Mouse (Mus musculus): ENCODE data around the gene Slc5a4a. TPM values are rescaled to one million over a fixed set of nuclear protein-coding genes. Genes with fewer than 3 reads are reported as not detected.

The Slc5a4a gene
- 0.01 and 0.04 TPM in 2 replicates for polyA plus RNA-seq (2012; rRNA removed)

DNA sequence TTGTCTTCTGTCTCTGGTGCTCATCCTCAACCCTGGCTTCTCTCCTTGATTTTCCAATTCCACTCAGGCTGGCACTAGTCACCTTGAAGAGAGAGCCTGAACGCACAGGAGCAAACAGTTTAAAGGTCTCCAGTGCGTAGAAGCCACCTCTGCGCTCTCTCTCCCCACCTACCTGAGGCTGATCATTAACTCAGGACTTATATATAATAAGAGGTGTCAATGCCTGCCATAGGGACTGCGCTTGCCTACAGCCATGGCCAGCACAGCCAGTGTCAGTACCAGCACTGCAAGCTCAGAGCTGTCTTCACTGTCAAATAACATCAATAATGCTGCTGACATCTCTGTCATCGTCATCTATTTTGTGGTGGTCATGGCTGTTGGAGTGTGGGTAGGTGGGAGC is at the start of gene Slc5a4a:
Gene Slc5a4a (plus strand): TSS at position 174 of the 400 bp plus-strand sequence.

DNA sequence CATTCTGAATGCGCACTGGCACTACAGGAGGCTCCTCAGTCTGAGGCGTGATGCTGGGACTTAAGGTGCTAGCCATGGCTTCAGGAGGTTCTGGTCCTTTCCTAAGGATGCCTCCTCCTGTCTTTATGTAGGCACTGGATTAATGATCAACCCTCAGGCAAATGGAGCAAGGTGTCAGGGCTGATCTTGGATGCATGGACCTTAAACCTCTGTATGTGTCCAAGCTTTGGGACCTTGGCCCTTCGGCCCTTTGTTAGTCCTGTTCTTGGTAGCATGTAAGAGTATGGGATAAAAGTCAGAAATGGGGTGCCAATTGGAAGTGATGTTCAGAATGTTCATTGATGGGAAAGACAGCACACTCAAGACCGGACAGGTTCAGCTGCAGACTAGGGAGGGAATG is 36.4 kb upstream of the Slc5a4a start, which contains the start of gene Slc5a4b:
Gene Slc5a4b (minus strand): TSS at position 101 of the 400 bp plus-strand sequence.

GRCm38 (mm10) chr10:76237341-76238225 is 90.3 kb downstream of the Slc5a4a start, which contains the start of gene Prmt2:
Gene Prmt2, minus strand, starts transcription at chr10:76237865.

Other genes with a start within 250 kb of the Slc5a4a start
- gene Smarcb1, start 225.8 kb upstream of the Slc5a4a start, polyA plus RNA-seq (2012; rRNA removed) = 16.7 and 17.9 TPM in 2 replicates
- gene Chchd10, start 214.3 kb upstream of the Slc5a4a start, polyA plus RNA-seq (2012; rRNA removed) = 218 and 226 TPM in 2 replicates
- 1.7 and 2.3 TPM in 2 replicates for gene Mmp11, start 211.0 kb upstream of the Slc5a4a start, polyA plus RNA-seq (2012; rRNA removed)
- gene Gm867, start 206.8 kb upstream of the Slc5a4a start, polyA plus RNA-seq (2012; rRNA removed) = 13.6 and 15.6 TPM in 2 replicates
- gene Vpreb3, start 204.4 kb upstream of the Slc5a4a start, polyA plus RNA-seq (2012; rRNA removed) = 24.5 and 38.1 TPM in 2 replicates
- 0.23 and 0.24 TPM in 2 replicates for gene Gm5134, start 192.9 kb upstream of the Slc5a4a start, polyA plus RNA-seq (2012; rRNA removed)
- 5.5 and 5.6 TPM in 2 replicates for gene Zfp280b, start 114.8 kb upstream of the Slc5a4a start, polyA plus RNA-seq (2012; rRNA removed)
- 0.01 TPM in 1 of 2 replicates, not detected in the other for gene Slc5a4b, start 36.5 kb upstream of the Slc5a4a start, polyA plus RNA-seq (2012; rRNA removed)
- gene Prmt2, start 90.4 kb downstream of the Slc5a4a start, polyA plus RNA-seq (2012; rRNA removed) = 3.7 and 4.1 TPM in 2 replicates
- gene S100b, start 106.4 kb downstream of the Slc5a4a start, polyA plus RNA-seq (2012; rRNA removed) = 0.31 and 0.58 TPM in 2 replicates
- gene Dip2a, start 197.8 kb downstream of the Slc5a4a start, polyA plus RNA-seq (2012; rRNA removed) = 2.3 and 2.4 TPM in 2 replicates